Mouse (Mus musculus) hindbrain, embryonic 16.5 days (tissue): ENCODE measurements around the gene Utp18. TPM values are rescaled to one million over a fixed set of nuclear protein-coding genes. Genes with fewer than 3 reads are reported as not detected.
"Not testable (repeated sequence)": the region's sequence is repeated elsewhere in the genome, so short reads cannot be mapped to it uniquely, and the experiment has no call there.

Experiments
- ATAC-seq: fragments of 200-750 bp; cut with Nextera tagmentation; 2 replicates; pipeline ENCODE4 v1.8.0; 2017; ENCODE audit warnings: moderate TSS enrichment, moderate library complexity
- H3K27ac ChIP-seq: fragments of 300-500 bp; sonication (generic); 2 replicates; pipeline ENCODE4 v1.5.1; 2014; ENCODE audit warnings: low read depth, mild to moderate bottlenecking, control low read depth, low read length, moderate library complexity
- H3K27me3 ChIP-seq: fragments of 300-500 bp; sonication (generic); replicated peaks from 2 replicates; pipeline ENCODE4 v1.6.1; 2014; ENCODE audit warnings: low read length; ENCODE audit not compliant: control insufficient read depth, insufficient read depth
- H3K36me3 ChIP-seq: fragments of 300-500 bp; sonication (generic); 2 replicates; pipeline ENCODE4 v1.6.1; 2014; ENCODE audit warnings: mild to moderate bottlenecking, low read length, moderate library complexity, mixed read lengths; ENCODE audit not compliant: control insufficient read depth, insufficient read depth
- H3K4me1 ChIP-seq: fragments of 300-500 bp; sonication (generic); 2 replicates; pipeline ENCODE4 v1.6.1; 2014; ENCODE audit warnings: low read depth, low read length; ENCODE audit not compliant: control insufficient read depth, insufficient read depth
- H3K4me2 ChIP-seq: fragments of 300-500 bp; sonication (generic); 2 replicates; pipeline ENCODE4 v1.6.1; 2014; ENCODE audit warnings: mild to moderate bottlenecking, low read length, control low read depth, moderate library complexity
- H3K4me3 ChIP-seq: fragments of 300-500 bp; sonication (generic); 2 replicates; pipeline ENCODE4 v1.5.1; 2014; ENCODE audit warnings: mild to moderate bottlenecking, low read length, control low read depth, moderate library complexity
- H3K9ac ChIP-seq: fragments of 300-500 bp; sonication (generic); 2 replicates; pipeline ENCODE4 v1.6.1; 2014; ENCODE audit warnings: low read depth, mild to moderate bottlenecking, control low read depth, low read length, moderate library complexity
- H3K9me3 ChIP-seq: fragments of 300-500 bp; sonication (generic); 2 replicates; pipeline ENCODE4 v1.6.1; 2014; ENCODE audit warnings: mild to moderate bottlenecking, low read length, moderate library complexity; ENCODE audit not compliant: control insufficient read depth
- WGBS: fragments of 180-500 bp; shearing (Covaris S2); extraction: QIAGEN DNeasy Blood & Tissue Kit; methylation state at CpG from one replicate; pipeline ENCODE4 v1.1.7; 2014; 5-methylcytosine and 5-hydroxymethylcytosine counted together
- polyA plus RNA-seq: library from polyadenylated mRNA; unstranded; fragments of >200 nt; fragmentation: Nextera tagmentation; extraction: Ambion mirVana; gene quantifications from 2 replicates; pipeline ENCODE4 v1.2.1, GENCODE M21; 2015

The Utp18 gene
- polyA plus RNA-seq, result 25.5 and 26.0 TPM in 2 replicates

- Histone ChIP-seq H3K9ac (peak within 1 kb of the TSS; percentile 96), H3K4me2 (peak within 1 kb of the TSS; percentile 98), H3K4me1 (peaks cover 28% of the 10 kb centered on the region), H3K9me3 (no peaks in the 10 kb centered on the region), H3K36me3 (no peaks in the 10 kb centered on the region; the same call in 1 of the 2 replicates), H3K27me3 (no peaks in the 10 kb centered on the region), H3K27ac (peak within 1 kb of the TSS; percentile 96), H3K4me3 (peak within 1 kb of the TSS; percentile 99)
- under 1% methylated on average over 68 of the region's 83 CpGs for WGBS
- ATAC-seq, result peak; percentile 97
Observed at GRCm38 (mm10) chr11:93885572-93886410, at the start of gene Utp18, which contains the start of gene Mbtd1. Utp18 (minus strand) TSS chr11:93885766. Mbtd1 (plus strand) TSS chr11:93885852.

DNA sequence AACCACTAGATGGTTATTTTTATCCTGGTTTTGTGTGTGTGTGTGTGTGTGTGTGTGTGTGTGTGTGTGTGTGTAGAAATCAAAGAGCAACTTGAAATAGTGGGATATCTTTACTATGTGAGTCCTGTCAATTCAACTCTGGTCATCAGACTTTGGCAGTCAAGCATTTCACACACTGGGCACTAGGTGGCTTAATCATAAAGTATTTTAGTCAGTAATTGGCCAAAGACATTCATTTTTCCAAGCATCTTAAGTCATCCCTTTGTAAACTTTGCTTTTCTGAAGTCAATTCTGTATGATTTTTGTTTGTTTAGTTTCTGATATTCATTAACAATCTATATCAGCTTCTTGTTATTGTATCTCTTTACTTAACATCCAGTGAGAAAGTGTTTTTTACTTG lies 43.5 kb upstream of the Utp18 start:
- Histone ChIP-seq H3K36me3 (peaks cover 25% of the 10 kb centered on the region), H3K4me2 (no peak overlapping the region), H3K4me3 (no peak overlapping the region), H3K9ac (no peak overlapping the region), H3K9me3 (no peaks in the 10 kb centered on the region), H3K4me1 (no peaks in the 10 kb centered on the region), H3K27me3 (no peaks in the 10 kb centered on the region), H3K27ac (no peak overlapping the region)
- ATAC-seq, result no peak

- H3K27me3 ChIP-seq, H3K4me3 ChIP-seq, H3K9me3 ChIP-seq, H3K9ac ChIP-seq, H3K4me1 ChIP-seq, ATAC-seq, H3K4me2 ChIP-seq, H3K27ac ChIP-seq: not testable (repeated sequence)
- peaks cover 29% of the 10 kb centered on the region for H3K36me3 ChIP-seq
- WGBS, result 97% methylated on average over 2 of the region's 2 CpGs
Observed at GRCm38 (mm10) chr11:93915019-93915418, 29.5 kb upstream of the Utp18 start.

DNA sequence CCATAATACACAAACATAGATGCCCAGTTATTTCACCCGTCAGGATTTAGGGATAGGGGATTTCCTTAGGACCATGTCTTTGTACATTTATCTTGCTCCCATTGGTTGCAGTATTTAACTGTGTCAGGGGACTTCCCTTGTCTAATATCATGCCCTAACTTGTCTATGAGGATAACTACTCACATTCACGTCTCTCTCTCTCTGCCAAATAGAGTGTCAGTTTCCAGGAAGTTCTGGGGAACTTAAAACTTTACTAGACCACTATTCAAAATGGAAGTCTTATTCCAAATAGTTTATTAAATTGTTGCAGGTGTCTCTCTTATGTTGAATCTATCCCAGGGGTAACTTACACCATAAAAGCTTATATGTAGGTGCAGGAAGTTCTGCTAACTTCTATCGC lies 26.0 kb upstream of the Utp18 start:
- Histone ChIP-seq H3K27me3 (no peaks in the 10 kb centered on the region), H3K4me1 (no peaks in the 10 kb centered on the region), H3K4me2 (no peak overlapping the region), H3K36me3 (peaks cover 38% of the 10 kb centered on the region), H3K27ac (no peak overlapping the region), H3K4me3 (no peak overlapping the region), H3K9ac (no peak overlapping the region), H3K9me3 (no peaks in the 10 kb centered on the region)
- WGBS, result 89% methylated on average over 3 of the region's 3 CpGs
- no peak for ATAC-seq

DNA sequence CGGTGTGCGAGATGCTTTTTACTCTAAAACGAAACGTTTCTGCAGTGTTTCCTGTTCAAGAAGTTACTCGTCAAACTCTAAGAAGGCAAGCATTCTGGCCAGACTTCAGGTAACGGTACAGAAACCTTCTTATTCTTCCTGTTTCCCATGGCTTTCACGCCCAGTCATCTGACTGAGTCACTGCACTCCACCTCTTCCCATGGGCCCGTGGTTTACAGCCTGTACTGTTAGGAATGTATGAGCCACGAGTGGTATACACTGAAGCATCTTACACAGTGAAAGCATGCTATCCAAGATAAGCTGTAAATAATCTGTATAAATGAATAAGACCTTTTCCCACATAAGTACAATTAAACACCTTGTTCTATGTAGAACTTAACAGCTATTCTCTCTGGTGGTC lies 23.3 kb upstream of the Utp18 start:
- Histone ChIP-seq H3K36me3 (peaks cover 33% of the 10 kb centered on the region), H3K9me3 (no peaks in the 10 kb centered on the region), H3K9ac (no peak overlapping the region), H3K27ac (no peak overlapping the region), H3K4me1 (no peaks in the 10 kb centered on the region), H3K4me2 (no peak overlapping the region), H3K4me3 (no peak overlapping the region), H3K27me3 (no peaks in the 10 kb centered on the region)
- WGBS, result 94% methylated on average over 9 of the region's 9 CpGs
- ATAC-seq, result no peak

DNA sequence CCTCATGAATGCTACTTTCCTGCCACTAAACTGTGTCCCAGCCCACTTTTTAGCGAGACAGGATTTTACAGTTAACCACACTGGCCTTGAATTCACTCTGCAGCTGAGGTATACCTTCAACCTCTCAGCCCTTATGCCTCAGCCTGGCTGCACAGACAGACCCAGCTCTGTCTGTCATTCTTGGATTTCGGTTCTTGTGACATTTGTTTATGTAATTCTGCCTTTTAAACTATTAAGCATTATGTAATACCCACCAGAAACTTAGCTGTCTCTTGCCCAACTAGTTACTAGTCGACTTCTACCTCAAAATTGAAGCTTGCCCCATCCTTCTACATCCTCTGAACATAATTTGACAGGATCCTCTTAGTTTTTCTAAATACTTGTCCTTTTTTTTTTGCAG lies 22.3 kb upstream of the Utp18 start:
- H3K9ac ChIP-seq, result no peak overlapping the region
- H3K36me3 ChIP-seq, result peaks cover 30% of the 10 kb centered on the region
- no peak for ATAC-seq
- no peaks in the 10 kb centered on the region for H3K4me1 ChIP-seq
- H3K27ac ChIP-seq, result no peak overlapping the region
- H3K27me3 ChIP-seq, result no peaks in the 10 kb centered on the region
- WGBS, result 87% methylated on average over 3 of the region's 3 CpGs
- H3K4me2 ChIP-seq, result no peak overlapping the region
- no peaks in the 10 kb centered on the region for H3K9me3 ChIP-seq
- H3K4me3 ChIP-seq, result no peak overlapping the region

DNA sequence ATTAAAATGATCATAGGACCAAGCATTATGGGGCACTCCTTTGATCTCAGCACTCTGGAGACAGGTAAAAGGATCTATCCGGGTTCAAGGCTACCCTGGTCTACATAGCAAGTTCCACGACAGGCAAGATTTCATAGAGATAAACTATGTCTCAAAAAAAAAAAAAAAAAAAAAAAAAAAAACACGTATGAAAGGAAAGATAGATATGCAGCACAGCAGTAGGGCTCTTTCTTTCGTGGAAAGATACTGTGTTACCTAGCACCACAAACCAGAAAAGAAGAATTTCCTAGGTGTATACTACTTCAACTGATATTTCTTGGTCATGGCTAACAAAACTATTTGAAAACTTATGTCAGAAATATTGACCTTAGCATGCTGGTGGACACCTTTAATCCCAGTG lies 21.3 kb upstream of the Utp18 start:
- no peak overlapping the region for H3K4me2 ChIP-seq
- no peaks in the 10 kb centered on the region for H3K4me1 ChIP-seq
- peaks cover 30% of the 10 kb centered on the region for H3K36me3 ChIP-seq
- H3K9ac ChIP-seq, result no peak overlapping the region
- H3K27me3 ChIP-seq, result no peaks in the 10 kb centered on the region
- 91% methylated on average over 4 of the region's 4 CpGs for WGBS
- no peak for ATAC-seq
- no peak overlapping the region for H3K27ac ChIP-seq
- no peak overlapping the region for H3K4me3 ChIP-seq
- H3K9me3 ChIP-seq, result no peaks in the 10 kb centered on the region

DNA sequence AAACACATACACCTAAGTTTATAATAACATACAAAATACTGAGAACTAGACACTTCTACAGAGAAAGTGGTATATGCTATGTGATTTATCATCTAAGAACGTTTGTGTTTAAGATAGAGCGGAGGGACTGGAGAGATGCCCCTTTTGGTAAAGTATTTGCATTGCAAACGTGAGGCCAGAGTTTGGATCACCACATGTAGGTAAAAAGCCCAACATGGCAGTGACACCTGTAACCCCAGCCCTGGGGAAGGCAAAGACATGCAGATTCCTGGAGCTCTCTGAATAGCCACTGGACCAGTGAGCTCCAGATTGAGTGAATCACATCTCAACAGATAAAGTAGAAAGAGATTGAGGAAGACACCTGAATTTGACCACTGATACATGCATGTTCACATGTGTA lies 12.2 kb upstream of the Utp18 start:
- no peak overlapping the region for H3K4me2 ChIP-seq
- H3K36me3 ChIP-seq, result peaks cover 3% of the 10 kb centered on the region
- no peak for ATAC-seq
- H3K27me3 ChIP-seq, result no peaks in the 10 kb centered on the region
- no peak overlapping the region for H3K27ac ChIP-seq
- H3K4me3 ChIP-seq, result no peak overlapping the region
- H3K9ac ChIP-seq, result no peak overlapping the region
- WGBS, result 86% methylated on average over 3 of the region's 3 CpGs
- H3K9me3 ChIP-seq, result no peaks in the 10 kb centered on the region
- no peaks in the 10 kb centered on the region for H3K4me1 ChIP-seq

DNA sequence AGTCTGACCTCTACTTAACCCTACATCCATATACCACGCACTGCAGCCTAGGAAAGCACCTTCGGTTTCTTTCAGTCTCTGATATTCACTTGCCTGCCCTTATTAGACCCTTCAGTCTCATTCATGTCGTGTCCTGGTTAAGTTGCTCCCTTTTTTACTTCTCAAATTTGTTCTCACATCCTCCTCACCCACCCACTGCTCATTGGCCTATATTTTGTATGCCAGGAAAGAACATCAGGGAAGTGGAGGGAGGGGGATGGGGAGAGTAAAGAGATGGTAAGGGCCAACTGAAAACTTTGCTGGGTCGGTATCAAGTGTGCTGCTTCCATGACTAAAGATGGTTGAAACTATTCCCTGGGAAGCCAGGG lies 1.5 kb upstream of the Utp18 start:
- WGBS, result under 1% methylated on average over 4 of the region's 4 CpGs

More for the DNA sequence above, 1.5 kb upstream of the Utp18 start:
- no peak for ATAC-seq
- Histone ChIP-seq H3K27ac (no peak overlapping the region; the same call in 1 of the 2 replicates), H3K4me1 (peaks cover 28% of the 10 kb centered on the region), H3K36me3 (peaks cover 3% of the 10 kb centered on the region), H3K4me3 (peak overlapping the region; percentile 99), H3K4me2 (peak overlapping the region; percentile 98), H3K9me3 (no peaks in the 10 kb centered on the region), H3K27me3 (no peaks in the 10 kb centered on the region), H3K9ac (peak overlapping the region; percentile 96)
